8 mouse cellular contexts compared by ENCODE assay signal in the genomic region with DNA sequence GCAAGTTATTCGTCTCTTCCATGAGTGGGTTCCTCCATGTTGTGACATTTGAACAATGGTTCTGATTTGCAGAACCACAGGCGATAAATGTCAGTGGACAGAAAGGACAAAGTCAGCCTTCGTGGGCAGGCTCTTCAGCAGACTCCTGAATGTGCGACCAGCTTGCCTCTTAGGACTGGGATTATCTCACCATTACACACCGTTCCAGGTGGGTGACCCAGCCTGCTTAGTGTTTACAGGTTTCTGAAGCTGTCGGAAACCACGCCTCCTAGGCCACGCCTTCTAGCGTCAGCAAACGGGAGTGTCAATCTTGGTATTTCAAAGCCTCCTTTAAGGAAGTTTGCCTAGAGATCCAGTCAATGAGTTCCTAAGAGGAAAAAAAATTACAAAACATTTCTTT. TPM values are rescaled to one million over a fixed set of nuclear protein-coding genes. Genes with fewer than 3 reads are reported as not detected.
DNase-seq lines count a peak whose midpoint lies in the region; ATAC-seq and TF ChIP-seq lines count a peak whose summit lies in the region.

No protein-coding gene starts in this region.

- H3K9me3 ChIP-seq in intestine, embryonic 14.5 days (ENCODE audit: control insufficient read depth, low read length) = no peaks in the 10 kb centered on the region
- no peaks in the 10 kb centered on the region for H3K9me3 ChIP-seq in limb, embryonic 12.5 days
- H3K9me3 ChIP-seq in midbrain, embryonic 13.5 days = no peaks in the 10 kb centered on the region

- peak overlapping the region; percentile 52 for H3K4me3 ChIP-seq in cortical plate, adult 2 months (ENCODE audit: insufficient read depth, low read length)
- peak overlapping the region; percentile 82 for H3K4me3 ChIP-seq in intestine, embryonic 14.5 days (ENCODE audit: low read depth, low read length)
- peak overlapping the region; percentile 96 for H3K4me3 ChIP-seq in limb, embryonic 12.5 days (replicated peaks)
- H3K4me3 ChIP-seq in midbrain, embryonic 13.5 days (replicated peaks) = peak overlapping the region; percentile 95

- no peaks in the 10 kb centered on the region for H3K27me3 ChIP-seq in intestine, embryonic 14.5 days (replicated peaks; ENCODE audit: control insufficient read depth, insufficient read depth, low read length)
- H3K27me3 ChIP-seq in limb, embryonic 12.5 days = no peaks in the 10 kb centered on the region
- H3K27me3 ChIP-seq in midbrain, embryonic 13.5 days = peaks cover 20% of the 10 kb centered on the region

- H3K4me1 ChIP-seq in cortical plate, adult 2 months (ENCODE audit: control insufficient read depth, insufficient read depth, low read length) = peaks cover 4% of the 10 kb centered on the region
- peaks cover 25% of the 10 kb centered on the region for H3K4me1 ChIP-seq in intestine, embryonic 14.5 days (replicated peaks; ENCODE audit: control insufficient read depth, insufficient read depth, low read length)
- H3K4me1 ChIP-seq in limb, embryonic 12.5 days (replicated peaks) = peaks cover 17% of the 10 kb centered on the region
- peaks cover 34% of the 10 kb centered on the region for H3K4me1 ChIP-seq in midbrain, embryonic 13.5 days (replicated peaks)

- peak; percentile 40 to 44 for DNase-seq in left cerebral cortex, adult 18-20 months (ENCODE audit: low spot score in 2 of 2)
- no peak for DNase-seq in left cerebral cortex, adult 11 months (ENCODE audit: low spot score)
- DNase-seq in gastrocnemius, postnatal 14 days = peak; percentile 63
- peak; percentile 91 for DNase-seq in intestine, embryonic 14.5 days (ENCODE audit: low spot score)
- peak; percentile 87 to 93 for DNase-seq in spleen, postnatal 36 days (ENCODE audit: low spot score in 2 of 2)

- TF ChIP-seq CTCF in cortical plate, adult 2 months (IDR thresholded peaks at IDR 0.05; ENCODE audit: extremely low read depth, insufficient read depth, low read length) = no peak

- intact Hi-C loops in gastrocnemius, postnatal 14 days (cut with DNase I; ENCODE audit: low total_unique reads) = no loop called here

- peak overlapping the region; percentile 96 for H3K9ac ChIP-seq in intestine, embryonic 14.5 days (ENCODE audit: low read length)
- peak overlapping the region; percentile 95; the same call in 1 of the 2 replicates for H3K9ac ChIP-seq in limb, embryonic 12.5 days (replicated peaks)
- H3K9ac ChIP-seq in midbrain, embryonic 13.5 days (replicated peaks) = peak overlapping the region; percentile 97

- H3K27ac ChIP-seq in cortical plate, adult 2 months (ENCODE audit: insufficient read depth, low read length) = 0 out of 2 replicates have a peak overlapping the region, but pooled peaks have one; percentile 24
- peak overlapping the region; percentile 89 for H3K27ac ChIP-seq in intestine, embryonic 14.5 days (ENCODE audit: low read depth)
- H3K27ac ChIP-seq in limb, embryonic 12.5 days = peak overlapping the region; percentile 92
- H3K27ac ChIP-seq in midbrain, embryonic 13.5 days = peak overlapping the region; percentile 95

- peak; percentile 37; the same call in 1 of the 2 replicates for TF ChIP-seq POLR2A in cortical plate, adult 2 months (IDR thresholded peaks at IDR 0.05; ENCODE audit: extremely low read depth, insufficient read depth, low read length)

- peak overlapping the region; percentile 95 for H3K4me2 ChIP-seq in intestine, embryonic 14.5 days (ENCODE audit: low read length)
- peak overlapping the region; percentile 84 for H3K4me2 ChIP-seq in limb, embryonic 12.5 days
- peak overlapping the region; percentile 77 for H3K4me2 ChIP-seq in midbrain, embryonic 13.5 days (replicated peaks)

- ATAC-seq in intestine, embryonic 14.5 days (replicated peaks; ENCODE audit: low FRiP score, low TSS enrichment, low read depth) = peak; percentile 54
- ATAC-seq in limb, embryonic 12.5 days (ENCODE audit: insufficient number of reproducible peaks, insufficient read depth, low FRiP score, low TSS enrichment, low read depth) = no peak
- ATAC-seq in midbrain, embryonic 13.5 days = peak; percentile 20; the same call in 1 of the 2 replicates

- under 1% methylated on average over 10 of the region's 10 CpGs for WGBS in intestine, embryonic 14.5 days
- WGBS in limb, embryonic 12.5 days = under 1% methylated on average over 10 of the region's 10 CpGs
- WGBS in midbrain, embryonic 13.5 days = under 1% methylated on average over 10 of the region's 10 CpGs

- peaks cover 4% of the 10 kb centered on the region; the same call in 1 of the 2 replicates for H3K36me3 ChIP-seq in intestine, embryonic 14.5 days (ENCODE audit: control insufficient read depth, insufficient read depth, low read length)
- H3K36me3 ChIP-seq in limb, embryonic 12.5 days = peaks cover 3% of the 10 kb centered on the region
- peaks cover 4% of the 10 kb centered on the region for H3K36me3 ChIP-seq in midbrain, embryonic 13.5 days

RNA-seq across cellular contexts. Expression of a gene that starts 0.7 kb away (rescaled TPM):
- 100 to 1,000 TPM; 108 to 115 TPM for total RNA-seq in left cerebral cortex, adult 18-20 months (2021)
- 98.9 and 105 TPM in 2 replicates for polyA plus RNA-seq in cortical plate, adult 2 months (2012; rRNA removed)
- 10 to 100 TPM; 63.3 to 65.6 TPM for total RNA-seq in gastrocnemius, postnatal 14 days (2021)
- polyA plus RNA-seq in intestine, embryonic 14.5 days (2014; fragmentation: Nextera tagmentation; extraction: Ambion mirVana) = 46.7 and 67.0 TPM in 2 replicates
- 77.7 and 80.1 TPM in 2 replicates for polyA plus RNA-seq in limb, embryonic 12.5 days (2016; fragmentation: Nextera tagmentation; extraction: Ambion mirVana)
- 73.7 and 76.5 TPM in 2 replicates for polyA plus RNA-seq in midbrain, embryonic 13.5 days (2015; fragmentation: Nextera tagmentation; extraction: Ambion mirVana)

Comparison
In these comparisons a context has a peak if more than half of its experiments do, and no peak if none do; other contexts are left out.
1. H3K27ac ChIP-seq: peak in every context shown above with its lines; median percentile 95 in midbrain, embryonic 13.5 days; 92 in limb, embryonic 12.5 days; 89 in intestine, embryonic 14.5 days; 24 in cortical plate, adult 2 months.